Mouse (Mus musculus): ENCODE data around the gene Gapdhs. TPM values are rescaled to one million over a fixed set of nuclear protein-coding genes. Genes with fewer than 3 reads are reported as not detected.
"Not testable (repeated sequence)": the region's sequence is repeated elsewhere in the genome, so short reads cannot be mapped to it uniquely, and the experiment has no call there.

Gene Gapdhs
- polyA plus RNA-seq, 1 experiment from 2014 or later = 0.57 TPM

DNA sequence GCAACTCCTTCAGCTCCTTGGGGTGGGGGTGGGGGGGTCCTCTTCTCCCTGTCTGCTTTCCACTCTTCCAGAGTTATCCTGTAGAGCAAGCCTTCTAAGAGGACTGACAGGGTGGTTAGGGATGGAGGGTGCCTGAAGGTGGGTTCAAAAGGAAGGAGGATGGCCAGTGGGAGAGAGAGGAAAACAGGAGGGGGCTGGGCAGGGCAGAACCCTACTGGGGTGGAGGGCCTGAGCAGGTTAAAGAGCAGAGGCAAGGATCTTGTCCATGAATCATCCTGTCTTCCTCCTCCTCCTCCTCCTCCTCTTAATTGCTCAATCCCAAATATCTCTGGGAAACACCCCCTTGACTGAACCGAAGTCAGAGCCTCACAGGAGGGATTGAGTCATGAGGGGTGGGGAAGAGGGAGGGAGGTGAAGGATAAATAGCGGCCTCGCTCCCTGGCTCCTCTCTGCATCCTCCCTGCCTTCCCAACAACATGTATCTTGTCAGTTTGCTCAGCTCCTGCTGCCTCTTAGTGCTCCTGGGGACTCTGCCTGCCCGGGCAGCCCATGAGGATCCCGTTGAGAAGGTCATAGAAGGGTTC lies 7.7 kb upstream of the Gapdhs start, which contains the start of gene Sbsn:
Gene Sbsn, plus strand, starts transcription at position 386 of the 584 bp plus-strand sequence.
- Histone ChIP-seq H3K4me1 (ENCODE audit: control insufficient read depth, insufficient read depth, low read length) (no peaks in the 10 kb centered on the region), H3K4me3 (ENCODE audit: low read depth, low read length) (no peak within 1 kb of the TSS), H3K4me2 (ENCODE audit: low read length) (no peak within 1 kb of the TSS), H3K27ac (ENCODE audit: low read depth, low read length) (no peak within 1 kb of the TSS), H3K27me3 (replicated peaks; ENCODE audit: control insufficient read depth, insufficient read depth, low read length) (no peaks in the 10 kb centered on the region), H3K36me3 (ENCODE audit: control insufficient read depth, insufficient read depth, low read length) (peaks cover 11% of the 10 kb centered on the region; the same call in 1 of the 2 replicates), H3K9me3 (replicated peaks; ENCODE audit: control insufficient read depth, low read length) (no peaks in the 10 kb centered on the region), H3K9ac (ENCODE audit: low read length) (no peak within 1 kb of the TSS)
- no peak for DNase-seq (ENCODE audit: low spot score)
- 80% methylated on average over 5 of the region's 5 CpGs for WGBS
- no peak for ATAC-seq

DNA sequence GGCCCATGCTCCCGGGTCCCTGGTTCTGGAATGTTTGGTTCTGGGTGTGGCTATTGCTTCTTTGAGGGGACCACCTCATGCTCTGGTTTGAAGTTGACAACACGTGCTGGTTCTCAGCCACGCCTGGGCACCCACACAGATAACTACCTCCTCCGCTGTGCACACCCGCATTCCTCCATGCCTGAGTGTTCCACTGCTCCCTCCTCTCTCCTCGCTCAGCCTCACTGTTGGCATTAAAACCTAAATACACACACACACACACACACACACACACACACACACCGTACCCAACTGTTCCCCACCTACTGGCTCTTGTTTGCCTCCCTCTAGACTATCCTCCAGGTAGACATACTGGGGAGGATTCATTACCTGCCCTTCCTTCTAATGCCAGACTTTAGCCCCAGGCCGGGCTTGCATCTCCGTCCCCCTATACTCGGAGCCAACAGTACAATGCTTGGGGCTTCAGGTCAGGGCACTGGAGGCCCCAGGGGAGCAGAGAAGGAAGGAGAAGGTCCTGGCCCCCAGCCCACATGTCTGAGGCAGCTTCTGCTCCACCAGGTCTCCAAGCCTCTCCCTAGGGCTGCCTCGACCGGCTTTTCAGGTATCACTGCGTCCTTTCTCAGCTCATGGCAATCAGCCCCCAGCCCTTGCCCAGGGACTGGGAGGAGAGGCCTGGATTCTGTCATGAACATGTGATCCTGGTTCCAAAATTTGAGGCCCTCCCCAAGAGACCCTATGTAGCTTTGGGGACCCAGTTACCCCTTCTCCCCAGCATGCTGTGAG lies 6.5 kb upstream of the Gapdhs start:
- Histone ChIP-seq H3K4me1 (ENCODE audit: control insufficient read depth, insufficient read depth, low read length) (no peaks in the 10 kb centered on the region), H3K4me3 (ENCODE audit: low read depth, low read length) (no peak overlapping the region), H3K4me2 (ENCODE audit: low read length) (no peak overlapping the region), H3K27ac (ENCODE audit: low read depth, low read length) (no peak overlapping the region), H3K9ac (ENCODE audit: low read length) (no peak overlapping the region), H3K36me3 (ENCODE audit: control insufficient read depth, insufficient read depth, low read length) (0 out of 2 replicates have a peak, but pooled peaks cover 2% of the 10 kb centered on the region), H3K27me3 (replicated peaks; ENCODE audit: control insufficient read depth, insufficient read depth, low read length) (no peaks in the 10 kb centered on the region), H3K9me3 (replicated peaks; ENCODE audit: control insufficient read depth, low read length) (no peaks in the 10 kb centered on the region)
- DNase-seq (ENCODE audit: low spot score) = no peak
- ATAC-seq = no peak
- 91% methylated on average over 13 of the region's 13 CpGs for WGBS

DNA sequence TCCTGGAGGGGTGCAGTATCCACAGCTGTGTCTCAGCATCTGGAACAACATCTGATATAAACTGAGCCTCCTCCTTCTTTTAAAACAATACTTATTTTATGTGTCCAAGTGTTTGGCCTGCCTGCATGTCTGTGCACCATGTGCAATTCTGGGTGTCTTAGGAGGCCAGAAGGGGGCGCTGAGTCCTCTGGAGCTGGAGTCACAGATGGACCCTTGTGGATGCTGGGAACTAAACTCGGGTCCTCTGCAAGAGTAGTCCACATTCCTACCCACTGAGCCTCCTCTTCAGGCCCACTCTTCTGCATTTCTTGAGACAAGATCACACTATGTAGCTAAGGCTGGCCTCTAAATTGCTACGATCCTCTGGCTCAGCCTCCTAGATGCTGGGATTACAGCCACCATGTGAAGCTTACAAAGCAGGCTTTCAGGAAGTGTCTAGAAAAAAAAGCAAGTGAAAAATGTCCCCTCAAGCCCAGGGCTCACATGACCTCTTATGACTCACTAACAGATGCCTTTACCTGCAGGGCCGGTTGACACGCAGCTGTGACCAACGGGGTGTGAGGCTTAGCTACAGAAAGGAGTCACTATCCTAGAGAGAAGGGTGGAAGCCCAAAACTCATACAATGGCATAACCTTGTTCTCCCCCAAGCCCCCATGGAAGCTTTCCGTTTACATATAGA lies 4.2 kb upstream of the Gapdhs start:
- no peaks in the 10 kb centered on the region for H3K4me1 ChIP-seq (ENCODE audit: control insufficient read depth, insufficient read depth, low read length)
- no peak for DNase-seq (ENCODE audit: low spot score)
- WGBS = 87% methylated on average over 7 of the region's 7 CpGs
- no peak overlapping the region for H3K9ac ChIP-seq (ENCODE audit: low read length)
- no peak for ATAC-seq
- no peak overlapping the region for H3K27ac ChIP-seq (ENCODE audit: low read depth, low read length)
- H3K4me2 ChIP-seq (ENCODE audit: low read length) = no peak overlapping the region
- H3K9me3 ChIP-seq (replicated peaks; ENCODE audit: control insufficient read depth, low read length) = no peaks in the 10 kb centered on the region
- no peak overlapping the region for H3K4me3 ChIP-seq (ENCODE audit: low read depth, low read length)
- no peaks in the 10 kb centered on the region for H3K27me3 ChIP-seq (replicated peaks; ENCODE audit: control insufficient read depth, insufficient read depth, low read length)
- H3K36me3 ChIP-seq (ENCODE audit: control insufficient read depth, insufficient read depth, low read length) = no peaks in the 10 kb centered on the region

DNA sequence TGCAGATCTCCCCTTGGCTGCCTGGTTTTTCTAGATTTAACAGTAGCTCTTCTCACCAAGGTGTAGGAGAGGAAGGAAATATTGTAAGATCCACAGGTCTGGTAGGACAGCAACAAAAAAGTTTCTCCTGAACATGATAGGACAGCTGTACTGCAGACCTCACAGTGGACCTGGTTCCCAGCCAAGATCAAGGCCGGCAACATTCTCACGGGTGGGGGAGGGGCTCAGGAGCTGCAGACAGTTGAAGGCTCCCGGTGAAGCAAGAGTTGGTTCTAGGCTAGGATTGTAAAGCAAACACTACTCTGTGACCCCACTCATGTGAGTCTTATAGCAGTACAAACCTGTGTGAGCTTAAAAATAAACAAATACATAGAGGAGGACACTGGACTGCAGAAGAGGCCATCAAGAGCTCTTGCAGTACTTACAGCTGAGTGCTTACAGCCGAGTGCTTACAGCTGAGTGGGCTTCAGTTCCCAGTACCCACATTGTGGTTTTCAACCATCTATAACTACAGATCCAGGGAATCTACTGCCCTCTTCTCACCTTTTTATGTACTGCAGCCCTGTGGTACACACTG lies 629 bp upstream of the Gapdhs start:
- H3K9me3 ChIP-seq (replicated peaks; ENCODE audit: control insufficient read depth, low read length) = no peaks in the 10 kb centered on the region
- no peak overlapping the region for H3K4me3 ChIP-seq (ENCODE audit: low read depth, low read length)
- H3K27ac ChIP-seq (ENCODE audit: low read depth, low read length) = no peak overlapping the region
- no peaks in the 10 kb centered on the region for H3K4me1 ChIP-seq (ENCODE audit: control insufficient read depth, insufficient read depth, low read length)
- H3K36me3 ChIP-seq (ENCODE audit: control insufficient read depth, insufficient read depth, low read length) = 0 out of 2 replicates have a peak, but pooled peaks cover 5% of the 10 kb centered on the region
- no peak overlapping the region for H3K9ac ChIP-seq (ENCODE audit: low read length)
- no peak for ATAC-seq
- no peak for DNase-seq (ENCODE audit: low spot score)
- no peaks in the 10 kb centered on the region for H3K27me3 ChIP-seq (replicated peaks; ENCODE audit: control insufficient read depth, insufficient read depth, low read length)
- H3K4me2 ChIP-seq (ENCODE audit: low read length) = no peak overlapping the region
- 46% methylated on average over 4 of the region's 4 CpGs for WGBS

DNA sequence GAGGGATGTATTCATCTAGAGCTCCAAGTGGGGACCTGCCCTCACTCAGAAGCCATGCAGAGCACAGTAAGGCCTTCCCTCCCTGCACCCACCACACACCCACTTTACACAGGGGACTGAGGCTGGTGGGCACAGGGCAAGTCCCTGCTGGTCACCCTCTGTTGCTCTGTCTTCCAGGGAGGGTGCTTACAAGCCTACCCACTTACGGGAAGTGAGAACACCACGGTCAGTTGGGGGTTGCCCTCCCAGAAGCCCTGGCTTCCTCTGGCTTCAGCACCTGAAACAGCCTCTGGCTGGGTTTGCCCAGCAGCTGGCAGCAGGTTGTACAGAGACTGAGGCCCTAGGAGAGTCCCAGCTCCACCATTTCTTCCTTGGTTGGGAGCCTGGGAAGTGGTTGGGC lies 911 bp downstream of the Gapdhs start:
- H3K36me3 ChIP-seq (ENCODE audit: control insufficient read depth, insufficient read depth, low read length) = 0 out of 2 replicates have a peak, but pooled peaks cover 10% of the 10 kb centered on the region
- H3K9me3 ChIP-seq (replicated peaks; ENCODE audit: control insufficient read depth, low read length); H3K4me1 ChIP-seq (ENCODE audit: control insufficient read depth, insufficient read depth, low read length); H3K4me3 ChIP-seq (ENCODE audit: low read depth, low read length); DNase-seq (ENCODE audit: low spot score); H3K27ac ChIP-seq (ENCODE audit: low read depth, low read length); H3K4me2 ChIP-seq (ENCODE audit: low read length); ATAC-seq; H3K27me3 ChIP-seq (replicated peaks; ENCODE audit: control insufficient read depth, insufficient read depth, low read length); H3K9ac ChIP-seq (ENCODE audit: low read length): not testable (repeated sequence)
- 71% methylated on average over 2 of the region's 2 CpGs for WGBS

DNA sequence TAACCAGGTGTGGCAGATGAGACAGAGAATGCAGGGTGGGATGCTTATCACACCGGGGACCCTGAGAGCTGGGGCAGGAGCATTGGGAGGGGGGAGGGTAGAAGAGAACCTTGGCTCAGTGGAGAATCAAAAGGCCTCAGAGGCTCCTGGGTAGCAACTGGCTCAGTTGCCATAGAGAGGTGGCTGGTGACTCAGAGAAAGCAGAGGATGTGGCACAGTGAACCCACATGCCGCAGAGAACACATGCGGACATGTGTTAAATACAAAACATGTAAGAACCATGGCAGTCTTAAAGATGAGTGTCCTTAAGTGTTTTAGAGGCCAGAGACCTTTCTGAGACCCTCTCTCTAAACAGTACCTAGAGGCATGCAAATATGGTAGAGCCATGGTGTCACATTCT lies 7.3 kb downstream of the Gapdhs start:
- Histone ChIP-seq H3K27me3 (replicated peaks; ENCODE audit: control insufficient read depth, insufficient read depth, low read length) (no peaks in the 10 kb centered on the region), H3K27ac (ENCODE audit: low read depth, low read length) (no peak overlapping the region), H3K9ac (ENCODE audit: low read length) (no peak overlapping the region), H3K4me3 (ENCODE audit: low read depth, low read length) (no peak overlapping the region), H3K4me2 (ENCODE audit: low read length) (no peak overlapping the region), H3K36me3 (ENCODE audit: control insufficient read depth, insufficient read depth, low read length) (peaks cover 52% of the 10 kb centered on the region), H3K4me1 (ENCODE audit: control insufficient read depth, insufficient read depth, low read length) (no peaks in the 10 kb centered on the region; the same call in 1 of the 2 replicates), H3K9me3 (replicated peaks; ENCODE audit: control insufficient read depth, low read length) (no peaks in the 10 kb centered on the region)
- DNase-seq (ENCODE audit: low spot score) (no peak), ATAC-seq (no peak)
- WGBS = 89% methylated on average over 3 of the region's 3 CpGs

DNA sequence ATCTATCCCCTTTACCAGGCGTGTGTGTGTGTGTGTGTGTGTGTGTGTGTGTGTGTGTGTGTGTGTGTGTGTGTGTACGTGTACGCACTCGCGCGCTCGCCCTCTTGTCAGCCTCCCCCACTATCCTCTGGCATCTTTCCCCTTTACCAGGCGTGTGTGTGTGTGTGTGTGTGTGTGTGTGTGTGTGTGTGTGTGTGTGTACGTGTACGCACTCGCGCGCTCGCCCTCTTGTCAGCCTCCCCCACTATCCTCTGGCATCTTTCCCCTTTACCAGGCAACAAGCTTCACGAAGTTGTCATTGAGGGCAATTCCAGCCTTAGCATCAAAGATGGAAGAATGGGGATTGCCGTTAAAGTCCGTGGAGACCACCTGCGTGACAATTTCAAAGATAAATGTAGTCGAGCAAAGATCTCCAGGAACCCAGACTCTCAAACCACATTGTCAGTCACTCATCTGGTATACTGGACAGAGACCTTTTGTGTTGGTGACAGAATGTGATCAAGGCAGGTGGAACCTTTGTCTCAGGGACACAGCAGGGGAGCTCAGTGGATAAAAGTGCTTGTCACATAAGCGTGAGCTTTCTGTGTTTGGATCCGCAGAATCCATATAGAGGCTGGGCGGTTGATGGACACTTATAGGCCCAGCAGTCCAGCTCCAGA lies 13.3 kb downstream of the Gapdhs start:
- H3K27me3 ChIP-seq (replicated peaks; ENCODE audit: control insufficient read depth, insufficient read depth, low read length); H3K9me3 ChIP-seq (replicated peaks; ENCODE audit: control insufficient read depth, low read length): not testable (repeated sequence)
- 6% methylated on average over 13 of the region's 22 CpGs for WGBS
- peaks cover 32% of the 10 kb centered on the region for H3K36me3 ChIP-seq (ENCODE audit: control insufficient read depth, insufficient read depth, low read length)
- H3K9ac ChIP-seq (ENCODE audit: low read length) = peak overlapping the region; percentile 90
- H3K4me3 ChIP-seq (ENCODE audit: low read depth, low read length) = peak overlapping the region; percentile 80
- H3K4me2 ChIP-seq (ENCODE audit: low read length) = peak overlapping the region; percentile 84
- ATAC-seq (peak; percentile 24), DNase-seq (ENCODE audit: low spot score) (peak; percentile 16)
- peaks cover 17% of the 10 kb centered on the region for H3K4me1 ChIP-seq (ENCODE audit: control insufficient read depth, insufficient read depth, low read length)
- H3K27ac ChIP-seq (ENCODE audit: low read depth, low read length) = peak overlapping the region; percentile 90

DNA sequence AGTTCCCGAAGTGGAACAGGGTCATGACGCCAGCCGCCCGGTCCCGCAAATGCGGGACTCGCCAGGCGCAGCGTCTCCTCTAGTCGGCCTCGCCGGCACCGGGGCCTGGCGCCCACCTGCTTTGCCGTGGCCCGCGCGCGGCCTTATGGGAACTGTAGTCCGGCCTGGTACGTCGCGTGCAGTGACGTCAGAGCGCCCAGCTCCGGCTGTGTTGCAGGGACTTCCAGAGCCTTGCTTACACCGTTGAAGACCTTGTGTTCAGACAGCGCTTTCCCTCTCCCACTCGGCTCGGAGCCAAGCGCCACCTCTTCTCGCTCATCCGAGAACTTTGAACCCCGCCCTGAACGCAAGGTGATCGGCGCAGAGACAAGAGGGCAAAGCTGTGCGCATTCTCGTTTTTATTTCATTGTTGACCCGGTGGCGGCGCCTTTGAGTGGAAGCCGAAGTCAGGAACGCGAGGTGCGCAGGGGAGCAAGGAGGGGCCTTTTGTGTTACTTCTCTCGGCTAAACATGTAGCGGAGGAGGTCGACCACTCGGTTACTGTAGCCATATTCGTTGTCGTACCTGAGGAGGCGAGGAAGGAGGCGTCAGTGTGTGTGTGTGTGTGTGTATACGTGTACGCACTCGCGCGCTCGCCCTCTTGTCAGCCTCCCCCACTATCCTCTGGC lies 14.0 kb downstream of the Gapdhs start, which contains the start of gene Tmem147:
Gene Tmem147, minus strand, starts transcription at position 145 of the 668 bp plus-strand sequence.
- under 1% methylated on average over 60 of the region's 60 CpGs for WGBS
- H3K27me3 ChIP-seq (replicated peaks; ENCODE audit: control insufficient read depth, insufficient read depth, low read length) = no peaks in the 10 kb centered on the region
- H3K9ac ChIP-seq (ENCODE audit: low read length) = peak within 1 kb of the TSS; percentile 90
- peak within 1 kb of the TSS; percentile 80 for H3K4me3 ChIP-seq (ENCODE audit: low read depth, low read length)
- H3K4me1 ChIP-seq (ENCODE audit: control insufficient read depth, insufficient read depth, low read length) = peaks cover 17% of the 10 kb centered on the region
- ATAC-seq = peak; percentile 98
- DNase-seq (ENCODE audit: low spot score) = peak; percentile 98
- no peaks in the 10 kb centered on the region for H3K9me3 ChIP-seq (replicated peaks; ENCODE audit: control insufficient read depth, low read length)
- peak within 1 kb of the TSS; percentile 90 for H3K27ac ChIP-seq (ENCODE audit: low read depth, low read length)
- H3K4me2 ChIP-seq (ENCODE audit: low read length) = peak within 1 kb of the TSS; percentile 84
- H3K36me3 ChIP-seq (ENCODE audit: control insufficient read depth, insufficient read depth, low read length) = peaks cover 32% of the 10 kb centered on the region

Measured in forebrain, embryonic 14.5 days (tissue).